Mouse (Mus musculus) midbrain, postnatal 0 days (tissue): ENCODE measurements around the gene Ccdc186. TPM values are rescaled to one million over a fixed set of nuclear protein-coding genes. Genes with fewer than 3 reads are reported as not detected.
"Not testable (repeated sequence)": the region's sequence is repeated elsewhere in the genome, so short reads cannot be mapped to it uniquely, and the experiment has no call there.

ENCODE experiments used
- ATAC-seq: fragments of 200-750 bp; cut with Nextera tagmentation; 2 replicates; pipeline ENCODE4 v1.8.0; 2017; ENCODE audit warnings: moderate number of reproducible peaks, mild to moderate bottlenecking, moderate TSS enrichment, moderate library complexity; ENCODE audit not compliant: low FRiP score
- DNase-seq: peaks from one replicate; pipeline ENCODE4 v3.0.0-alpha.2; 2015; ENCODE audit warnings: low spot score
- H3K27ac ChIP-seq: fragments of 300-500 bp; sonication (generic); 2 replicates; pipeline ENCODE4 v1.5.1; 2014; ENCODE audit warnings: low read depth, mild to moderate bottlenecking, low read length, mixed read lengths
- H3K27me3 ChIP-seq: fragments of 300-500 bp; sonication (generic); 2 replicates; pipeline ENCODE4 v1.6.1; 2014; ENCODE audit warnings: low read length, control low read depth, mixed read lengths; ENCODE audit not compliant: insufficient read depth
- H3K36me3 ChIP-seq: fragments of 300-500 bp; sonication (generic); 2 replicates; pipeline ENCODE4 v1.6.1; 2014; ENCODE audit warnings: low read length, control low read depth, mixed read lengths; ENCODE audit not compliant: insufficient read depth
- H3K4me1 ChIP-seq: fragments of 300-500 bp; sonication (generic); 2 replicates; pipeline ENCODE4 v1.6.1; 2014; ENCODE audit warnings: mild to moderate bottlenecking, control low read depth, antibody characterized with exemption, low read length, mixed read lengths; ENCODE audit not compliant: insufficient read depth
- H3K4me2 ChIP-seq: fragments of 300-500 bp; sonication (generic); 2 replicates; pipeline ENCODE4 v1.6.1; 2014; ENCODE audit warnings: low read depth, mild to moderate bottlenecking, low read length, mixed read lengths; ENCODE audit not compliant: poor library complexity, severe bottlenecking
- H3K4me3 ChIP-seq: fragments of 300-500 bp; sonication (generic); 2 replicates; pipeline ENCODE4 v1.5.1; 2014; ENCODE audit warnings: low read depth, mild to moderate bottlenecking, low read length, moderate library complexity
- H3K9ac ChIP-seq: fragments of 300-500 bp; sonication (generic); replicated peaks from 2 replicates; pipeline ENCODE4 v1.6.1; 2014; ENCODE audit warnings: mild to moderate bottlenecking, low read length, moderate library complexity, mixed read lengths; ENCODE audit not compliant: poor library complexity, severe bottlenecking
- H3K9me3 ChIP-seq: fragments of 300-500 bp; sonication (generic); 2 replicates; pipeline ENCODE4 v1.6.1; 2016; ENCODE audit warnings: low read length, control low read depth
- CTCF ChIP-seq: IDR thresholded peaks from 2 replicates; pipeline ENCODE4 v1.5.1; 2016; ENCODE audit warnings: antibody characterized with exemption, mild to moderate bottlenecking
- WGBS: fragments of 180-500 bp; shearing (Covaris S2); extraction: QIAGEN DNeasy Blood & Tissue Kit; methylation state at CpG from one replicate; pipeline ENCODE4 v1.1.7; 2014; 5-methylcytosine and 5-hydroxymethylcytosine counted together
- polyA plus RNA-seq: library from polyadenylated mRNA; unstranded; fragments of >200 nt; fragmentation: Nextera tagmentation; extraction: Ambion mirVana; gene quantifications from 2 replicates; pipeline ENCODE4 v1.2.1, GENCODE M21; 2015
- total RNA-seq: library from RNA; depleted of rRNA; stranded (reverse); fragments of >200 nt; gene quantifications from 2 replicates; pipeline ENCODE4 v1.2.3, GENCODE M21; 2014

Gene Ccdc186
- total and polyA plus RNA-seq, 2 experiments from 2014 or later = 13.5 to 20.8 TPM

DNA sequence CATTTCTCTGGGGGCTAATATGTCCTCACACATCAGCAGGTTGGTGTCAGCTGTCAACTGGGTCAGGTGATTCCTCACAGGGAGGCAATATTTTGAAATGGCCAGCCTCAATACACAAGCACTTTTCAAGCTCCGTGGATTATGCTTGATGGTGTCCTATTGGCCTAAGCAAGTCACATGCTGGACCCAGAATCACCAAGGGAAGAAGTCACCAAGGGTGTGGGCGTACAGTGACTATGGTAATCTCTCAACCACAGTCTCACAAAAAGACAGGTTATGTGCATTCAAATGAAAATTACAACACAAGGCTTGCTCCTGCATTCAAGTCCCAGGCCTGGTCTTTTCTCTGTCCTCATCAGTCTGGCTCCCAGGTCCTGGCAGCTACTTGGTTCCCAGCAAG is 60.3 kb downstream of the Ccdc186 start:
- Histone ChIP-seq H3K4me1 (no peaks in the 10 kb centered on the region), H3K27ac (no peak overlapping the region), H3K27me3 (no peaks in the 10 kb centered on the region), H3K4me3 (no peak overlapping the region), H3K9ac (no peak overlapping the region), H3K9me3 (no peaks in the 10 kb centered on the region), H3K36me3 (no peaks in the 10 kb centered on the region), H3K4me2 (no peak overlapping the region)
- TF ChIP-seq CTCF = no peak
- DNase-seq (no peak), ATAC-seq (no peak)
- 90% methylated on average over 2 of the region's 2 CpGs for WGBS

DNA sequence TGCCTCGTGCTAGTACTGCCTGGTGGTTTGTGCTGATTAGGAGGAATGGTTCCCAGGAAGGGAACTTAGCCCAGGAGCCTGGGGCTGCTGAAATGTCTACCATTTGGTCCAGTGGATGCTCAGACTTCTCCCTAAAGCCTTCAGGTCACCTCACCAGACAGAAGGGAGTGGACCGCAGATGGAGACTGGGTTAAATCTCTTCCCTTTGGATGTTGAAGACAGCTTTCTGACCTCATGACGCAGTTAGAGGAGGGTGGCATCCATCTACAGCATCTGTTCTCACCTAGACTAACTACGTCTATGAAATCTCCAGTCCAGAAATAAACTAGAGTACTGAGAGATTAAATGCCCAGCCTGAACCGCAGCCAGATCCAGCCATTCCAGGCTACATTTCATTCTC is 60.9 kb downstream of the Ccdc186 start:
- H3K36me3 ChIP-seq = no peaks in the 10 kb centered on the region
- H3K27ac ChIP-seq = no peak overlapping the region
- no peak for TF ChIP-seq CTCF
- H3K4me3 ChIP-seq = no peak overlapping the region
- H3K9me3 ChIP-seq = no peaks in the 10 kb centered on the region
- no peaks in the 10 kb centered on the region for H3K27me3 ChIP-seq
- no peak overlapping the region for H3K9ac ChIP-seq
- WGBS = 92% methylated on average over 5 of the region's 5 CpGs
- ATAC-seq (no peak), DNase-seq (no peak)
- H3K4me2 ChIP-seq = no peak overlapping the region
- no peaks in the 10 kb centered on the region for H3K4me1 ChIP-seq

DNA sequence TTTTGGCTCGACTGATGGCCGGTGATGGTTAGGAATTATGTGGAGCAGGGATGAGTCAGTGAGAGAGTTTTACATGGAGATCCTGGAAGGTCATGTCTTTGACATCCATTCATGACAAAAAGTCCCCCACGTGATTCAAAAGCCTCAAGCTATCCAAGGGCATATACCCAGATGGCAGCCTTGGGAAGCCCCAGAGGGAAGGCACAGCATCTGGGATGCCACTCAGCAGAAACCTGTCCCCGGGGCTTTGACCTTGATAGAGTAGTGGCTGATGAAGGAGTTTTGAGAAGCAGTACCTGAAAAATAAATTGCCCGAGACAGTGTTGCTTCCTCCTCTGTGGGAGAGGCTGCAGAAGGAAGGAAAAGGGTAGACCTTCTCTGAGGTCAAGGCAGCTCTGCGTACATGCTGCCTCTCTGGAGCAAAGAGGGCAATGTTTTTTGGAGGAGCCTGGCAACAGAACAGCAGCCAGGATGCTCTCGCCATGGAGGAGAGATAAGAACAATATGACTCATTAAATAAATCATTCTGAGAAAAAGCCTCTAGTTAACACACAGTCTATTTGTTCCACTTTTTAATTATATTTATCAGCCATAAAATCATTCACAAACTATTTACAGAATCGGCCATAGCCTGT is 61.6 kb downstream of the Ccdc186 start:
- ATAC-seq (no peak), DNase-seq (no peak)
- Histone ChIP-seq H3K27me3 (no peaks in the 10 kb centered on the region), H3K4me2 (no peak overlapping the region), H3K4me1 (no peaks in the 10 kb centered on the region), H3K27ac (no peak overlapping the region), H3K4me3 (no peak overlapping the region), H3K9ac (no peak overlapping the region), H3K36me3 (no peaks in the 10 kb centered on the region), H3K9me3 (no peaks in the 10 kb centered on the region)
- 85% methylated on average over 8 of the region's 8 CpGs for WGBS
- TF ChIP-seq CTCF = no peak

DNA sequence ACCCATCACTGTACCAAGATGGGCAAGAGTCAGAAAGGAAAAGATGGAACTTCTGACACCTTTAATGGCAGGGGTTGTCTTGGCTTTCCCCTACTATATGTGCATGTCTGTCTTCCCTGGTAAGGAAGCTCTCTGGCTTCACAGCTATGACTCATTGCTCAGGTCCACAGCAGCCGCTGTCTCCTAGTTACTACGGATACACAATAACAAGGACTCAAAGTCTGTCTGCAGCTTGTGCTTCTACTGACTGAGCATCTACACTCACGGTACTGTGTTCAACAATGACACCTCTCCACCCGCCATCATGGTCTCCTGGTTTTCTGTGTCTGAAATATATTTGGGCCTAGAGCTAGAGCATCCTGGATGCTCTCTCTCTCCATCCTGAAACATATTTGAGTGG is 62.2 kb downstream of the Ccdc186 start:
- no peaks in the 10 kb centered on the region for H3K9me3 ChIP-seq
- H3K27ac ChIP-seq = no peak overlapping the region
- ATAC-seq (no peak), DNase-seq (no peak)
- TF ChIP-seq CTCF = no peak
- no peak overlapping the region for H3K9ac ChIP-seq
- H3K36me3 ChIP-seq = no peaks in the 10 kb centered on the region
- no peaks in the 10 kb centered on the region for H3K27me3 ChIP-seq
- H3K4me2 ChIP-seq = no peak overlapping the region
- H3K4me1 ChIP-seq = no peaks in the 10 kb centered on the region
- H3K4me3 ChIP-seq = no peak overlapping the region
- 88% methylated on average over 4 of the region's 4 CpGs for WGBS

DNA sequence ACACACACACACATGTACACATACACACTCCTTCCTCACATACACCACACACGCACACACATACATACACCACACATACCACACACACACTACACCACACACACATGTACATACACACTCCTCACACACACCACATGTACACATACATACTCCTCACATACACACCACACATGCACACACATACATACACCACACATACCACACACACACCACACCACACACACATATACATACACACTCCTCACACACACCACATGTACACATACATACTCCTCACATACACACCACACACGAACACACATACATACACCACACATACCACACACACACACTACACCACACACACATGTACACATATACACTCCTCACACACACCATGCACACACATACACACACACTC is 63.7 kb downstream of the Ccdc186 start:
- Histone ChIP-seq H3K4me1 (no peaks in the 10 kb centered on the region), H3K4me3 (no peak overlapping the region), H3K4me2 (no peak overlapping the region), H3K9me3 (no peaks in the 10 kb centered on the region), H3K27ac (no peak overlapping the region), H3K27me3 (no peaks in the 10 kb centered on the region), H3K9ac (no peak overlapping the region), H3K36me3 (no peaks in the 10 kb centered on the region)
- ATAC-seq (no peak), DNase-seq (no peak)
- 87% methylated on average over 2 of the region's 2 CpGs for WGBS
- TF ChIP-seq CTCF = no peak

DNA sequence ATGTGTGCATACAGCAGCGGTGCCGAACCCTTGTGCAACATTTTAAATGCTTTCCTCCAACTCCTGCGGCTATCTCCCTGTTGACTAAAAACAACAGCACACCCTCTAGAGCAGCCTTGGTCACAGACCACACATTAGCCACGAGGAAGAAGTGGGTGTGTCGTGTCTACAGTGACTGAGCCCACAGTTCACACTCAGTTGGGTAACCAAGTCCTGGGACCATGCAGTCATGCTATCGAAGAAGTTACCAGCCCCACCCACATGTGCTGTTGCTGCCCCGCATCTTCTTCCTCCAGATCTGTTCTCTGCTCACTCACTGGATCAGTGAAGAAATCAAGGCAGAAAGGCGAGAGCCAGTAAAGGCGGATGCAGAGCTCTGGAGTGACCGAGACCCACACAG is 65.6 kb downstream of the Ccdc186 start:
- Histone ChIP-seq H3K4me2 (no peak overlapping the region), H3K27me3 (no peaks in the 10 kb centered on the region), H3K9me3 (no peaks in the 10 kb centered on the region), H3K36me3 (no peaks in the 10 kb centered on the region), H3K27ac (no peak overlapping the region), H3K4me3 (no peak overlapping the region), H3K9ac (no peak overlapping the region), H3K4me1 (no peaks in the 10 kb centered on the region)
- no peak for DNase-seq
- 91% methylated on average over 10 of the region's 10 CpGs for WGBS
- ATAC-seq = no peak
- no peak for TF ChIP-seq CTCF

DNA sequence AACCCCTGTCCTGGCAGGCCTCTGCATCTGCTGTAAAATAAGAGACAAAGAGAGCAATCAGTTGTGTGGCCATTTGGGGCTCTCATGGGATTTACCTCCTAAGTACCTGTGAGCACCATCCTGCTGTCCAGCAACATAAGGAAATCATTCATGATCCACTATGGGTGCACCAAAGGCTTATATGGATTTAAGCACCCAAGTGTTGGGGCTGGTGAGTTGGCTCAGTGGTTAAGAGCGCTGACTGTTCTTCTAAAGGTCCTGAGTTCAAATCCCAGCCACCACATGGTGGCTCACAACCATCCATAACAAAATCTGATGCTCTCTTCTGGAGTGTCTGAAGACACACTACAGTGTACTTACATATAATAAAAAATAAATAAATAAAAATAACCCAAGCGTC is 67.5 kb downstream of the Ccdc186 start:
- ATAC-seq, H3K4me1 ChIP-seq, H3K36me3 ChIP-seq, H3K4me3 ChIP-seq, H3K9me3 ChIP-seq, H3K4me2 ChIP-seq, H3K9ac ChIP-seq, H3K27me3 ChIP-seq, DNase-seq, H3K27ac ChIP-seq: not testable (repeated sequence)
- WGBS = 93% methylated on average over 2 of the region's 2 CpGs
